Mouse (Mus musculus): ENCODE measurements around the gene Araf.
A peak's percentile ranks its signal among the peaks of the same experiment; 100 is the strongest.
"Not testable (repeated sequence)": the region's sequence is repeated elsewhere in the genome, so short reads cannot be mapped to it uniquely, and the experiment has no call there.

Gene Araf

GRCm38 (mm10) chrX:20797681-20798080, at the start of gene Araf:
Gene Araf (plus strand): TSS chrX:20797814.
- DNase-seq = no peak

- DNase-seq = no peak
These were observed 48.8 kb upstream of the Araf start for GRCm38 (mm10) chrX:20748829-20749228.

GRCm38 (mm10) chrX:20761201-20761600, 36.4 kb upstream of the Araf start:
- no peak for DNase-seq

GRCm38 (mm10) chrX:20770697-20771381, 26.8 kb upstream of the Araf start:
- DNase-seq = peak; percentile 82

DNA sequence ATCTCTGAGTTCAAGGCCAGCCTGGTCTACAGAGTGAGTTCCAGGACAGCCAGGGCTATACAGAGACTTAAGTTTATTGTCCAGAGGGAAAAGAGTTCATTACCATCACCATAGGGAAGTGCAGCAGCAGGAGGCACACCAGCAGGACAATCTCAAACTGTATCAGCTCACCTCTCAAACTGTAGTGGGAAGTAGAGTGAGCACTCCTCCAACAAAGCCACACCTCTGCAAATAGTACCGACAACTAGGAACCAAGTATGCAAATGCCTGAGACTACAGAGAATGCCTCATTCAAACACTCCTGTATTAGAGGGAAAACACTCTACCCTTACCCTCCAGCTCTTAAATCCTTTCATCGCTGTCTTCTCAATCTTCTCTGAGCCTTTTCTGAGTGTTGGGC, 25.9 kb upstream of the Araf start:
- DNase-seq = no peak

DNA sequence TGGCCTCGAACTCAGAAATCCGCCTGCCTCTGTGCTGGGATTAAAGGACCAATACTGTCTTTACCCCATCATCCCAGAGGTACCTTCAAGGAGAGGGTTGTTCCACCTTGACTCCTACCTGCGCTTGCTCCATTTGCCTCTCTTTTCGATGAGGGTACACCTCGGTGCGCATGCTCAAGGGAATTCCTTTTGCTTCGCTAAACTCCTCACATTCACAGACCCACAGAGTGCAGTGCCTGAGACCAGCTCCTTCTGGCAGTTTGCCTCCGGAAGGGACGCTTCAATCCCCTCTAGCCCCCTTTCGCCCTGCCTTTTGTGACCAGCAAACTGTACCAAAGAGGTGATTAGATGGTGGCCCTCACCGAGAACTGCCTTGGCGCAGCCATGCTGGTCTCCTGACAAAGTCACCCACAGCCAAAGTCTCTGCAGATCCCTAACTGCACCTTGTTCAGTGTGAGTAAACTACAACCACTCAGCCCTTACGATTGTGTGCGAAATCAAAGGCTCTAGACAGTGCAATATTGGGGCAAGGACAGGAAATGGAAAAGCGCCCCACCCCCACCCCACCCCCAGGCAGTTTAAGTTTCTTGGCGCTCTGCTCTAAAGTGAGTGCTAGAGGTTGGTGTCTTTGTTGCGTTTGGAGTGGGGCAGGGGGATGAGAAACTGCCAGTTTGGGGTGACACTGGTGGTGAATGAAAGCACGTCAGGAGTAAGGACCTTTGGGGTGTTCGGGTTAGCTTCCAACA, 22.2 kb upstream of the Araf start:
- DNase-seq = peak; percentile 1

- DNase-seq = no peak
These were observed 20.0 kb upstream of the Araf start for GRCm38 (mm10) chrX:20777619-20778018.

- no peak for DNase-seq
These were observed 10.3 kb upstream of the Araf start for GRCm38 (mm10) chrX:20787309-20787708.

GRCm38 (mm10) chrX:20792417-20792816, 5.2 kb upstream of the Araf start:
- no peak for DNase-seq

DNA sequence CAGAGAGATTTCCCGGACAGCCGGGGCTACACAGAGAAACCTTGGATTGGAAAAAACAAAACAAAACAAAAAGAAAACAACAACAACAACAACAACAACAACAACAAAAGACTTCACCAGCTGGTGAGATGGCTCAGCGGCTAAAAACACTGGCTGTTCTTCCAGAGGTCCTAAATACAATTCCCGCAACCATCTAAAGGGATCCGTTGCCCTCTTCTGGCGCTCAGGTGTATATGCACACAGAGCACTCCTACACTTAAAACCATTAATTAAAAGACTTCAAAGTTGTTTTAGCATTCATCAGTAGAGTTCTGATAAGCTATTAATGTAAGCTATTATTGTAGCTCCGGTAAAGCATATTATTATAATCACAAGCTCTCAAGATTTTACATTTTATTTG, 4.4 kb upstream of the Araf start:
- no peak for DNase-seq

- no peak for DNase-seq
These were observed 3.4 kb upstream of the Araf start for GRCm38 (mm10) chrX:20794229-20794628.

- peak; percentile 79 for DNase-seq
These were observed 655 bp downstream of the Araf start for GRCm38 (mm10) chrX:20798141-20798796.

DNA sequence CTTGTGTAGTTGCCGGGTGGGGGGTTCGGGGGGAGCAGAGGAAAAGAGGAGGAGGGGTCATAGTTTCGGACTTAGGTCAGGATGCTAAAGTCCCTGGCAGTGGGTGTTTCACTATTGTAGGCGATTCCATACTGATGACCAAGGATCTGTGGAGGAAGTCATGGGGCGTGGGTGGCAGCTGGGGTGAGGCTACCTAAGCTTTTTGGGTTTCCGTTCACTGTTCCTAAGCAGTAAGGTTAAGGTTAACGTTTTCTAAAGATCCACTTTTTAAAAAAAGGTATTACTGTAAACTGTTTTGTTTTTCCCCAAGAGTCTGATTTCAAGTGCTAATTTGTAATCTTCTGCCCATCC, 1.2 kb downstream of the Araf start:
- DNase-seq = no peak

- DNase-seq = no peak
These were observed 3.8 kb downstream of the Araf start for GRCm38 (mm10) chrX:20801456-20801855.

- not testable (repeated sequence) for DNase-seq
These were observed 6.7 kb downstream of the Araf start for GRCm38 (mm10) chrX:20804301-20804700.

DNA sequence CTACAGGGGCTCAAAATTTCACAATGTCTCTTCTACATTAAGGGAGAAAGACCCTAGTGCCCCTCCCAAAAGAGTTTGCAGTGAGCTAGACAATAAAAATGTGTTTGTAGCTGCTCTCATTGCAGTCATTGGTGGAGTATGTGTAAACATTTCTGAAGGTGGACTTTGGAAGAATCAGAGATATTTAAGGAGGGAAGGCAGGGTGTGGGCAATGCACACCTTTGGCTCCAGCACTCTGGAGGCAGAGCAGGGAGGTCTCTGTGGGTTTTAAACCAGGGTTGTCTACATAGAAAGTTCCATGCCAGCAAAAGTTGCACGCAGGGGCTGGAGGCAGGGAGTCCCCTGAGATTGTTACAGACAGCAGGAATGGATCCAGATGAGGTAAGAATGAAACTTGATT, 8.7 kb downstream of the Araf start:
- no peak for DNase-seq

DNA sequence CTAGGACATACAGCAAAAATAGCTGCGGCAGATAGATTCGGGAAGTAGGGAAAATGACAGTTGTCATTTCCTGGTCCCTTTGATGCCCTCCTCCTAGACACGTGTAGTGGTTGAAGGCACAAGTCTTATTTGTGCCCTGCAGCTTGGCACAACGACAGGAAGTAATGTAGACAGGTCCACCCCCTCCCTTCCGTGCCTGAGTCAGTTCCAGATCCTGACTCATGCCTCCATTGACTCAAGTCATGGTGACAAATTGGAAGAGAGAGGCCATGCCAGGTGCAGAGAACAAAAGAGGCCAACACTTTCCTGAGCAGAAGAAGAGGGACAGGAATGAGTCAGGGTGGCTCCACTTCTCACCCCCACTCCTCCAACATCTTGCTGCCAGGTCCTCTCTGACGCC, 19.4 kb downstream of the Araf start:
- peak; percentile 22 for DNase-seq

DNA sequence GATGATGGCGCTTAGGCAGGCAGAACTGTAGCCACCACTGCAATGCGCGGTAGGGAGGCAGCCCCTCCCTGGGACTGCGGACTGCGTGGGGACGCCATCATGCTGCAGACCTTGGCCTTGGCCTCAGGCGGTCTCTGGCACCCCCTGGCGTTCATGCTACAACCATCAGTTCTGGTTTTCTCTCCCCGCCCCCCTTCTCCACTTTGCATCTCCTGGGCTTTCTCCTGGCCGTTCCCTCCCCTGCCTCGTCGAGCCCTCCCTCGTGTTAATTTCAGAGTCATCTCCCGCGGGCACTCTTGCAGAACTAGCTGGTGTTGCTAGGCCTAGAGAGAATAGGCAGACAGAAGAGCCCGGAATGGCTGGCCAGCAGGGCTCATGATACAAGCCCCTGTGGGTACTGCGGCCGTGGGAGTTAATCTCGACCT, 21.6 kb downstream of the Araf start:
- DNase-seq = peak; percentile 81

GRCm38 (mm10) chrX:20819708-20820426, 22.3 kb downstream of the Araf start:
- peak; percentile 33 for DNase-seq

DNA sequence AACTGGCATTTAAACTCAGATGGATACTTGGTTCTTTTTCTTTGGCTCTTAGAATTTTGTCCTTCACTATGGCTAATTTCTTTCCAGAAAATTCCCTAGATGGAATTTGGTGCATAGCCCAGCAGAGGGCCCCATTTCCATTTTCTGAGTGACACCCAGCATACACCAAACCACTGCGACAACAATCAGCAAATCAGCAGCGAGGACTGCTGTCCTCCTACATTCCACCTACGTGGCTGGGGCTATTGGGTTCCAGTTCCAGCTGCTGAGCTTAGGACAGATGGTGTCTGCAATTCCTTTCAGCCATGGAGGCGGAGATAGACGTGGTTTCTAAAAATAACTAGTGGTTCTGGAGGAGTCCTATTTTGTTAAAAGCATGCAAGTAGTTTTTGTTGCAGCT, 31.3 kb downstream of the Araf start:
- no peak for DNase-seq

DNA sequence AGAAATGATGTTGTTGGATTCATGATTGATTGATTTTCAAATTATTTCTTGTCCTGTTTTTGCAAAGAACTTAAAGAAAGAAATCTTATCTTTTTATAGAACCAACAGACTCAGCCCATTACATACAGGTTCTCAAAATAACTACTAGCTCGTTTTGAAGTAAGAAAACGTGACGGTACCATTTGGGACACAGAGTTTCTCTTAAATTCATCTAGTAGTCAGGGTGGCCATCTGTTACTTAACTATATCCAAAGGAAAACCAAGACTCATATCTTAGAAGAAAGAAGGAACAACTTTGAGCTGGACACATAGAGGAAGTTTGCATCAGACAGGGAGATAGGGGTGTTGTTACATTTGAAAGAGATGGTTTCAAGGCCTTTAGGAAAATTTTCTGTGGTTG, 49.6 kb downstream of the Araf start:
- no peak for DNase-seq

- DNase-seq = no peak
These were observed 50.2 kb downstream of the Araf start for GRCm38 (mm10) chrX:20847816-20848215.

GRCm38 (mm10) chrX:20848256-20848984, 50.8 kb downstream of the Araf start:
- DNase-seq = peak; percentile 89

All from thymus, postnatal 25 days (tissue).